Mouse (Mus musculus) WW6 (cell line): ENCODE data around the gene Usp10.

Source experiments
- DNase-seq: peaks from one replicate; pipeline ENCODE4 v3.0.0-alpha.2; 2013; ENCODE audit warnings: low read depth, low spot score

Usp10 gene

DNA sequence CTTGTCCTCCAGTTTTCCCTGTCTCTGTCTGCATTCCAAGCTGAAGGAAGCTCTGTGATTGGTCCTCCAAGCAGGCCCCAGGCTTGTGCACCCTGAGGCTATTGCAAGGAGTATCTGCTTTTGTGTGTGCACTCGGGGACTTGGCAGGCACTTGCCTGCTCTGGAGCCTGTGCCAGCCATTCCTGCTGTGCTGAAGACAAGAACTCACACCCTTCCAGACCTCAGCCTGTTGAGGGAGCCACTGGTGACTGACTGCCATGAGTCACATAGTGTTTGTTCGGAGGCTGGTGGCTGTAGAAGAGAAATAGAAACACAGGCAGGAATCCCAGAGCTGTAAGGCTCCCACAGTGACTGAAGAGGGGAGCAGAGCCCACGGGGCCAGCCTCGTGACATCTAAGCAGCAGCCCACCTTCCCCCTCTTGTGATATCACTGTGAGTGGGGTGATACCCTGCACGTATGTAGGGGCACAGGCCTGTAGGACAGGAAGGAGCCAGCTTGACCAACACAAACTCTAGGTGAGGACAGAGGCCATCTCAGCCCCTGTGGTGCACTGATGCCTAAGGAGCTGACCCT lies 50.5 kb downstream of the Usp10 start:
- DNase-seq, result no peak

DNA sequence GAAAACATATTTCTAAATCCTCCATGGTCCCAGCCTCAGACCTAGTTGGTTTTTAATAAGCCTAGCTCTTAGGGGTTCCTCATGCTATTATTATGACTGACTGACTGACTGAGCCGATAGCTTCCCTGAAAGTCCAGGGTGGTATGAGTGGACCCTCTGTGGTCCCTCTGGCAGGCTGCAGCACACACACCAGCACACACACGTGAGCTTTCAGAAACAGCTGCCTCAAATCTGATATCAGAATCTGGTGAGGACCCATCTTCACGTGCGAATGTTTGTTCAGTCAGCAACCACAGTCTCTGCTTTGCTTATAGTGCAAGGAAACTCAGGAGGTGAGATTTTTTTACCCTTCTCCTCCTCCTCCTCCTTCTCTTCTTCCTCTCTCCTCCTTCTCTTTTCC lies 54.7 kb downstream of the Usp10 start:
- DNase-seq, result no peak

DNA sequence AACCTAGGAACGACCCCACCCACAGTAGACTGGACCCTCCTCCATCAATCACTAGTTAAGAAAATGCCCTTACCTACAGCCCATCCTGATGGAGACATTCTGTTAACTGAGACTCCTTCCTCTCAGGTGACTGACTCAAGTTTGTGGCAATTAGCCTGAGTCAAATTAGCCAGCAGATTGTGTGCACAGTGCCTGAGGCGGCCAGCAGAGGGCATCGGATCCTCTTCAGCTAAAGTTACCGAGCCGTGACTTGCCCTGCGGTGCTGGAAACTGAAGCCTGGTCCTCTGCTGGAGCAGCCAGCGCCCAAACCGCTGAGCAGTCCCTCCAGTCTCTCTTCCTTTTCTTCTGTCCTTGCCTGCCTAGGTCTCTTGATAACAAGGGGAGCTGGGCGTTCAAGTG lies 57.3 kb downstream of the Usp10 start:
- no peak for DNase-seq

DNA sequence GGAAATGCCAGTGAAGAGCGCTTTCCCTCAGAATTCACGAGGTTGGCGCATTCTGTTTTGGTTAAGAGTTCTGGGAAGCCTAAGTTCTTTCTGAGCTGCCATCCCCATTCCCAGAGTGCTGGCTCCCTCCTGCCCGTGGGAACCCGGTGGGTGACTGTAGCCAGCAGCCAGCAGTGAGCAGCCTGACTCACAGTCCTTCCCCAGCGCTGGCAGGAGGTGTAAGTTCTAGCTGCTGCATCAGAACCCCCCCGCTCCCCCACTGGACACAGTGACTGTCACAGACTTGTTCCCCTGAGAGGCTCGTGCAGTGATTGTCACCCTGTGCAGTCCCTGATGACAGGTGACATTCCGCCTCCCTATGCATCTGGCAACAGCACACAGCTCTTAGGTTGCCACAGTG lies 60.0 kb downstream of the Usp10 start:
- no peak for DNase-seq

DNA sequence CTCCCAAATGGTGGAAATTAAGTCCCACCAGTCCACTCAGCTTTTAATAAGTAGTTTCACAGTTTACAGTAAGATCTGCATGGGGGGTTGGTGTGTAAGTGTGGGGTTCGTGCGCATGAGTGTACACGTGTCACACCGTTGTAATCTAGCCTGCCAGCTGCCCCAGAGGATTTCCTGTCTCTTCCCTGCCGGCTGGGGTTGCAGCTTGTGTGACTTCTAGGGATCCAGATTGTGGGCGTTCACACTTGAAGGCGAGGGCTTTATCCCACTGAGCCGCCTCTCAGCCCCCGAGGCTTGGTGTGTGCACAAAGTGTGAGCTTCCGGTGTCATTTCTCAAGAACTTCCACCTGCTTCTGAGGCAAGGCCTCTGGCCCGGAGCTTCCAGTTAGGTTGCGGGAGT lies 62.4 kb downstream of the Usp10 start:
- no peak for DNase-seq

DNA sequence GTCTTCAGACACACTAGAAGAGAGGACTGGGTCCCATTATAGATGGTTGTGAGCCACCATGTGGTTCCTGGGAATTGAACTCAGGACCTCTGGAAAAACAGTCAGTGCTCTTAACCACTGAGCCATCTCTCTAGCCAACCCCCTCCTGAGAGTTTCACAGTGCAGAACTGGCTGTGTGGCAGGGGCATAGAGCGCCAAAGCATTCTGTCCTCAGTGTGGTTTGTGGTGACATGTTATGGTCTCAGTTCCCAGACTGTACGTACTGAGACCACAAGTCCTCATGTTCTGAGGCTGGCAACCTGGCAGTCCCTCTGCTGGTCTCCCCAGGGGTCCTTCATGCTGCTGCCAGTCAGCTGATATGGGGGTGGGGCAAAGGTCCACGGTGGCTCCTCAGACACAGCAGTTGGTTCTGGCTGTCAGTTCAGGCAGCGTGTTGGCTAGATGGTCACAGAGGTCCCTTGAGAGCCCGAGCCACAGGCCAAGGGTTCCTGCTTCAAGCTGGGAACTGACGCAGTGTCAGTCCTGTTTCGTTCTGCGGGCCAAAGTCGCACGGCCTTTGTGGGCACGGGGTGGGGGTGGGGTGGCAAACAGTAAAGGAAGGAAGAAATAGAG lies 68.7 kb downstream of the Usp10 start:
- no peak for DNase-seq

DNA sequence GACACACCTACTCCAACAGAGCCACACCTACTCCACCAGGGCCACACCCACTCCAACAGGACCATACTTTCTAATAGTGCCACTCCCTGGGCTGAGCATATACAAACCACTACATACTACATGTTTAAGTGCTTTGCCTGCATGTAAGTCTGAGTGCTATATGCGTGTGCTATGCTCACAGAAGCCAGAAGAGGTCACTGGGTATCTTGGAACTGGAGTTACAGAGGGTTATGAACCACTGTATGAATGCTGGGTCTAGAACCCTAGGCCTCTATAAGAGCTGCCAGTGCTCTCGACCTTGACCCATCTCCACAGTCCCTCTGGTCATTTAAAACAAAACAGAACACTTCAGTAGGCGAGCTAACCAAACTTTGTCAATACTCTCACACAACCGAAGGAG lies 71.1 kb downstream of the Usp10 start:
- no peak for DNase-seq

DNA sequence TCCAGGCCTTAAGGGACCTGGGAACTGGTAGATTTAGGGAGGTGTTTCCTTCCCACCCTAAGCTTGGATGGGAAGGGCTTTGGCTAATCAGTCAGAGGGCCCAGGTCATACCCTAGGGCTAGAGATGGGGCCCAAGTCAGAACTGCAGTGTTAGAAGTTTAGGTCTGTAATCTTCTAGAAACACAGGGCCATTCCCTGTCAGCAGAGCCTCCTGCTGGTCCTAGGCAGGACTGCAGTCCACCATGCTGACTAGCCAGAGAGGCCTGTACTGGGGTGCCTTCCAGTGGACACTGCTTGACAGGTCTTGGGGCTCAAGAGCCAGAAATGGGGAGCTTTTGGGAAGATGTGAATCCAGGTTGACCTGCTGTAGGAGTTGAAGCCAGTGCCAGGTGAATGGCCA lies 73.9 kb downstream of the Usp10 start:
- no peak for DNase-seq

DNA sequence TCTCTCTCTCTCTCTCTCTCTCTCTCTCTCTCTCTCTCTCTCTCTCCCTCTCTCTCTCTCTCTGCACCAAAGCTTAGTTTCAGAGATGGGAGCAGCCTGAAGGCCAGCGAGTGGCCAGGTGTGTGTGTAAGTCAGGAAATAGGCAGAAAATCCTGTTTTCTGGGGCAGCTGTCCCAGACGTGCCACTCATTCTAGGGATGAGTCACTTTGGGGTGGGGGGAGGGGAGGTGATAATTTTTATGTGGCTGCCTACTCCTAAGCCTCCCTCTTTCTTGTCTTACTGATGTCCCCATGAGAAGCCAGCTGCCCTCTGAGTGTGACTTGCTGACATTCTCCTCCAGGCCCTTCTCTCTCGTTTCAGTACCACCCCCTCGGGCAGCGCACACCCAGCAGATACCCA lies 76.0 kb downstream of the Usp10 start:
- no peak for DNase-seq

DNA sequence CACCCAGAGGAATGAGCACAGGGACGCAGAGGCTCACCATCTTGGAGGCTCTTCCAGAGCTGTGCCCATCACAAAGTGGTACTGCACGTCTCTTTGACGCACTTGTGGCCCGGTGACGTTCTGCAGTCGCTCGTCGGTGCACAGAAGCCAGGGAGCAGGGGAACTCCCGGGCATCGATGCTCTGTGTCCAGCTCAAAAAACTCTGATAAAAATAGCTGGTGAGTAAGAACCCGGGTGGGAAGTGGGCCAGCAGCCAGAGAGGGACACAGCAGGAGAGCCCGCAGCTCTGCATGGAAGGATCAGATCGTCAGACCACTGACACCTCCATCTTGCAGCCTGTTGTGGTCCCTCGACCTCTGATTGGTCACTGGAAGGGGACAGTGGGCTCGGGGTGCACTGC lies 77.9 kb downstream of the Usp10 start:
- no peak for DNase-seq

DNA sequence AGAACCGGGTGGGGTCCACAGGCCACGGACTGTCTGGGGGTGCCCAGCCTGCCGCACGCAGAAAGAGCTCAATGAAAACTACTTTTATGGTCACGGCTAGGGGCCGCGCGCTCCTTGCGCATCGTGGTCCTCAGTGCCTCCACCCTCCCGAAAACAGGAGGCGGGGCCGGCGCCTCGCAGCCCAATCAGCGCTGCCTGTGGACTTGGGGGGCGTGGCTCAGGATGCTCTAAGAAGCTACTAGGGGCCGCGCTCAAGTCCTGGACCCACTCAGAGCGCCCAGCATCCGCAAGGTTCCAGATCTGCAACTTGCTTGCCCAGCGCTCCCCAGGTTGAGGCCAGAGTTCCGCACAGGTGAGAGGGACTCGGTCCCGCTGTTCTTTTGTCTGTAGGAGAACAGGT lies 82.1 kb downstream of the Usp10 start, which contains the start of gene Crispld2:
TSS of gene Crispld2 (plus strand) at position 190 of the 400 bp plus-strand sequence.
- peak; percentile 74 for DNase-seq

DNA sequence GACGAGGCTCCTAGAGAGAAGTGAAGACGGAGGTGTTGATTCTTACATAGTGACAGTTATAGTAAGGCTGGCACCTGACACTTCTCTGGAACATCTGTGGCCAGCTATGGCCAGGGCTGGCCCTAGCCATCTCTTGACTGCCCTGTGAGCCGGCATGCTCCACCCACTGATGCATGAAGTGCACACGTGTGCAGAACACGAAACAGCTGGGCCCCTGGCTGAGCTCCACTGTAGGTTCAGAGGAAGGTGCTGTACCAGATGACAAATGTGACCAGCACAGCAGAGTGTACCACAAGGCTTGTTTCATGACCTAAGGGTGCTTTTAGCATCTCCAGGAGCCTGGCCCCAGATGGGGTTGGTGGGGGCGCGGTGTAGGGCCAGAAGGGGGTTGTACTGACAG lies 84.0 kb downstream of the Usp10 start:
- no peak for DNase-seq

DNA sequence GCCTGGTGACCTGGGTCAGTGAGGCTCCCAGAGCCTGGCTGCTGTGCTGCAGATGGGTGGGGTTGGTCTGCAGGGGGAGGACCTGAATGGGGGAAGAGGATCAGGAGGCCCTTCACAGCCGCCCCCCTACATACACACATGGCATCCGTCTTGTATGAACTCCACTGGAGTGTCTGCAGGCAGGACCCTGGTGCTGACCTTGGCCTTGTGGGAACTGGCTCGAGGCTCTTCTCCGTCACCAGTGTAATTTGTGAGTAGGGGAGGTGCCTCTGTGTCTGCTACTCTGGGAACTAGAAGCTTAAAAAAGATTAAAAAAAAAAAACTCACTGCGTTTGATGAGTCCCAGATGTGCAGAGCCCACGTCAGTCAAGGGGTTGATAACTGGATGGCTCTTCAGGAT lies 84.4 kb downstream of the Usp10 start:
- DNase-seq, result no peak

DNA sequence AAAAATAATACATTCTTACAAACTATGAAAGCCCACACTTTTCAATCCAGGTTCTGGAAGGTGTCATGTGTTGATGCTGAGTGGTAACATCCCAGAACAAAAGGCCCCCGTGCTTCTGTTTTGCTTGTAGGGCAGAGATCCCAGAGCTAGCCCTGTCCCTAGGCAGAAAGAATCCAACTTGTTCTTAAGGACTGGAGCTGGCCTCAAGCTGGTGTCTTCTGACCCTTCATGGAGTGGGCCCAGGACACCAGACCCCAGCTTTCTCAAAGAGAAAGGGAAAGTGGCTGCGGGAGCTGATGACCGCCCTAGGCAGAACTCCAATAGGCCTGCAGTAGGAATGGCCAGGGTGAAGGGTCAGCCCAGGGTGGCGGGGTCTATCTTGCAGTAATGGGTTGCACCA lies 87.1 kb downstream of the Usp10 start:
- DNase-seq, result no peak

DNA sequence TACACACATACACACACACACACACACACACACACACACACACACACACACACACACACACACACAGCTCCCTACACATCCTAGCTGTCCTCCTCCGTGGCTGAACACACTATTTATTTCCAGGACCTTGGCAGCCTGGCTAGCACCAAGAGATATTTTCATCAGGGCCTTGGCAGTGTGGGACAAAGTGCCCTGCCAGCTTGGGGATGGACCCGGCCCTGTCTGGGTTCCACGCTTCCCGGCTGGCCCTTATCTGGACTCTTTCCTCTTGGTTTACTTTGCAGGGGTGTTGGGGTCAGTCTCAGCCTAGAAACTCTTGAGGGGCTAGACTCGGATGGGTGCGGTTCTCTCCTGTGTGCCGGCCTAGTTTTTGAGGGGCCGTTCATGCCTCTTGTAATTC lies 90.3 kb downstream of the Usp10 start:
- no peak for DNase-seq

DNA sequence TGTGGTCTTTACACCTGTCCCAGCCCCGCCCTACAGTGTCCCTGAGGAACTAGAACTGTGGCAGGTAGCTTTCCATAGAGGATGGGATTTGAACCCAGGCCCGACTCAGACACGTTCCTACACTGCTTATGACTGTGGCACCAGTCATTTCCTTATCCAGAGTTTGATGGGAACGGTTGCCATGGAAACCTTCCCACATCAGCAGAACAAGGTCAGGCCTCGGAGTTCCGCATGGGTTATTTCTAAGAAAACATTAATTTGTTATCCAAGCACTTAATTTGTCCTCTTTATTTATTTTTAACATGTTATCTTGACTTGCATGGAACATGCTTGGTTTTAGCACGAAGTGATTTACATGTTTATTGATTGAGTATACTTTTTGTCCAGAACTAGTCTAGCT lies 91.6 kb downstream of the Usp10 start:
- DNase-seq, result no peak

DNA sequence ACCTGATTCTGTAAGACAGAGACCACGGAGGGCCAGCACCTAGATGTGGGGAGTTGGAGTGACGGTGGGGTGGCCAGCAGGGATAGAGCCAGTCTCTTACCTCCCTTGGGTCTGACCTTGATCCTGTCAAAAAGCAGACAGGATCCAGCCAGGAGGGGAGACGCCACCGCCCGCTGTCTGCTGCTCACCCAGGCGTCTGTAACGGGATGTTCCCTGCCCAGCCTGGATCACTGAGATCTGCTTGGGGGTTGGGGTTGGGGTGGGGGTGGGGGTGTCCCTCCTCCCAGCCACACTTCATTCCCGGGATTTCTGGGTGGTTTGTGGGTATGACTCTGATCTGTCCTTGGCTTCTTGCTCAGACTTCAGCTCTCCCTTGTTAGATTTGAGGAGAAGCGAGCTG lies 92.2 kb downstream of the Usp10 start:
- no peak for DNase-seq

DNA sequence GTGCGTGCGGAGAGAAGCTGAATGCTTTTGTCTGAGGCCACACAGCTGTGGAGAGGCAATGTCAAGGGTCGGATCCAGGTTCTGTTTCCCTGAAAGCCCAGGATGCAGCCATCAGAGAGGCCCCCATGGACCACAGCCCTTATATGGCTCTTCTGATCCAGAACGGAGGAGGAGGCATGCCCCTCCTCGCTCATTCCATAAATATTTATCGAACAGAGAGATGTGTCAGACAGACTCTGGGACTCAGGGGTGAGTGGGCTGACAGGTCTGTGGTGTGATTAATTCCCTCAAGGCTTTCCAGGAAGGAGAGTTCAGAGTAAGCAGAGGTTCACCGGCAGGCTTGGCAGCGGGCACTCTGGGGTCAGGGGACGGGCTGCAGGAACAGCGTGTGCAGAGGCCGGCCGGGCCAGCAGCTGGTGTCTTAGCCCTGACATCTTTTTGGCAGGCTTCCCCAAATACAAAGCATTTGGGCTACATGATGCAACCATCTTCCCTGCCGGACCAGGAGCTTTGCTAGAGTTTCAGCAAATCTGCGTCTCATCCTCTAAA lies 94.1 kb downstream of the Usp10 start:
- no peak for DNase-seq

DNA sequence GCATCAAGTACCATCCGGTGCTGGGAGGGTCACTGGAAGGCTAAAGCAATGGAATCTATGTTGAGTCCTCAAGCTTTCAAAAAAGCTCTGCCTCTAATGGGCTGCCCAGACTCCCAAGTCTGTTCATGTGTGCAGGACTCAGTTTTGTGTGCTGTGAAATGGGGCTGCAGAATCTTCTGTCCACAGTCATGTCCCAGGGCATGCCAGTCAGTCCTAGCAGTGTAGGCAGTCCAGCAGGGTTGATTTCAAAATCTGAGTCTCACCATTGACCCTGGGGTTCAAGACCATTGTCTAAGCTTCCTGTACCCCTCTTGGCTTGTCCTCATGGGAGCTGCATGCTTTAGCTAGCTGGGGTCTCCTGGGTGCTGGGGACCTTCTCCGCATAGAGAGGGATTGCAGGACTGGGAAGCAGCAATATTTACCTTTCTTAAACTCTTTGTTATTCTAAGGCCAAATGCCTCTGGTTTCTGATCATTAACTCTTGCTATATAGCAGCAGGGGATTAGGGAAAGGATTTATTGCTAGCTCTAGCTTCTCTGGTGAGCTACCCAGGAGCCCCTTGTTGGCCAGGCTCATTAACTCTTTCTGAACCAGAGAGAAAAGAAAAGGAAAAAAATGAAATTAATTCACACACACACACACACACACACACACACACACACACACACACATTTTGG lies 94.7 kb downstream of the Usp10 start:
- no peak for DNase-seq

DNA sequence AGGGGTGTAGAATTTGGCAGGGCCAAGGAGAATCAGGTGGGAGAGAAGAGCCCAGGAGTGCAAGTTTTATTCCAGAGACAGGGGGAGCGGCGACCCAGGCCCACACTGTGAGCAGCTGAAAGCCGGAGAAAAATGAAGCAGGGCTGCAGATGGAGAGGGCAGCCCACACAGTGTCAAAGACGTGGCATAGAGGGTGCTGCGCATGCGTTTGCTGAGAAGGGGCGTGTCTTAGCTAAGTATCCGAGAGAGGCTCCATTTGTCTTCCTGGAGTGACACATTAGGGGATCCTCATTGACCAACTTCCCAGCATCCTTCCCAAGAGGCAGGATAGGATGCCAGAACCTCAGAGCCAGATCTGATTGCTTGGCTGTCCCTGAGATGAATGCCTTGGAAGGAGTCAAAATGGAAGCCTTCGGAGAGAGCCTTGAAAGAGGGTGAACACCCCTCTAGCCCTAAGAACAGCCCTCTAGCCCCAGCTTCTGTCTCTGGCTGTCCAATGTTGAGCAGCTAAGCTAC lies 96.5 kb downstream of the Usp10 start:
- no peak for DNase-seq
